Mouse (Mus musculus): ENCODE results near the gene Hbb-bh2.

Hbb-bh2 gene

DNA sequence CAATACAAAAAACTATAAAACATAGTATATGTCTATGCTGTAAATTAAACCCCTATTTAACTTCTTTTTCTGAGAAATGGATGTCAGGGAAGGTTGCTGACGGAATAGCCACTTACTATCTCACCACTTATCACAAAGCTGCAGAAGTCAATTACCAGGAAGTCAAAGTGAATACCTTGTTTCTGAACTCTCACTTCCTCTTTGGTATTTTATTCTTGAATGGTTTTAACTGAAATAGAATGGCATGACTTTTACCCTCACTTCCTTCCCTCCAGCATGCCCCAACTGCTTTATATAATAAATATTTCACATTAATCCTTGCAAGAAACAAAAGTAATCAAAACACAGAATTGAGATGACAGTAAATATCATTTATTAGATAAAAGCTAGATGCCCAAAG, 28.1 kb downstream of the Hbb-bh2 start:
- in situ Hi-C loops (cut with MboI, MseI): no loop called here

DNA sequence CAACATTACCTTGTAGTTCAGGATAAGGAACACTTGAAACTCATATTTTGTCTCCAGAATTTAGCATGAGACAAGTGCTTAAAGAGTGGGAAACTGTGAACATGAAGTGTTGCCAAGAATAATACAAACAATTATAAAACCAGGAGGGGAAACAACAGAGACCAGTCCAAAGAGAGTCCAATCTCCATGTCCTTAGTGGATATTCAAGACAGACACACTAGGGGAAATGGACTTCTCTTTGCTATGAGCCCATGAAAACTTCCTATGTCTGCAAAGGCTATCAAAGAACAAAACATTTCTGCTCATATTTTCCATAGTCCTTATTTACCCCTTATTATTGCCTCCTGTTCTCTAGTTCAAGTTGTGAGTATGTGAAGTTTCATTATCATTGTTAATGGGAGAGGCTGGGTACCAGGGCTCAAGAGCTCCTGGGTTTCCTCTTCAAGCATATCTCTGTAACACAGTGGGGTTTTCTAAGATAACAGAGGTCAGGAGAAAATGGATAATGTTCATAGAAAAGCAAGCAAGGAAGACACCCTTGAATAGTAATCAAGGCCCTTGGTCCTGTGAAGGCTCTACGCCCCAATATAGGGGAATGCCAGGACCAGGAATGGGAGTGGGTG, 29.0 kb downstream of the Hbb-bh2 start:
- in situ Hi-C loops (cut with MboI, MseI): no loop called here

GRCm38 (mm10) chr7:103810746-103811145, 29.6 kb downstream of the Hbb-bh2 start:
- in situ Hi-C loops (cut with MboI, MseI): no loop called here

GRCm38 (mm10) chr7:103810296-103810695, 30.0 kb downstream of the Hbb-bh2 start:
- in situ Hi-C loops (cut with MboI, MseI): no loop called here

GRCm38 (mm10) chr7:103809801-103810155, 30.5 kb downstream of the Hbb-bh2 start:
- in situ Hi-C loops (cut with MboI, MseI): loop anchor here (10.0 kb wide), 1 partner anchor 1115 kb away; the partner anchor contains the start of gene Olfr557

DNA sequence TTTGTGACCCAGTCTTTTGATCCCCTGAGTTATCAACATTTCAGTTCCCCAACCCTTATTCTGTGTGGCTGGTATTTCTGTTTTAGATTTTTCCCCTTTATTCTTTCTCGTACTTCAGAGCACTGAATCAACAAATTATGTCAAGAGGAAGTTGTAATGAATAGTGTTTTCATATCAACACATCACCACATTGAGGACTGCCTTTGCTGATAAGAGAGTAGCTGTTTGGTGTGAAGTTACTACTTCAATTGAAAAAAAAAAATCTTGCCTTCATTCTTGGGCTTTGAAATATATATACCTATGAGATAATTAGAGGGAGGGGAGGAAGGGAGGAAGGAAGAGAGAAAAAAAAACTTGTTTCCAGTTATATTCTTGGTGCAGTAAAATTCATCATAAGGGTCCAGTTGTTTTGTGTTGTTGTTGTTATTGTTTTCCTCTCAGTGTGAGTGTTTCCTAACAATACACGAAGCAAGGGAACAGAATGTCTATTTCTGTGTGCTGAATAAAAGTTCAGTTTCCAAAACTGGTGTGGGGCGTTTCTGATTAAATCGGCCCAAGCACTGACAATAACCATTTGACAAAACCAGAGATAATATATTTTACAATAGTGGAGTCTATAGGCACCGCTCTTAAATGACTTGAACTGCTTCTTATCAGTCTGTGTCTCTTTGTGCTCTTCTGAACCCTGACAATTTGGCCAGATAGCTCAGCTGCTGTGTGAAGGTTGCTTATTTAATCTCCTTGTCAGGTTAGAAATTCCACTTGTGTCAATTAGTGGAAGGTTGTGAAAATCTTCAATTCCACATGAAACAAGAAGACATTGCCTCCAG, 31.1 kb downstream of the Hbb-bh2 start:
- in situ Hi-C loops (cut with MboI, MseI): loop anchor here (10.0 kb wide), 1 partner anchor 1114 kb away; the partner anchor contains the start of gene Olfr557

GRCm38 (mm10) chr7:103808120-103808519, 32.2 kb downstream of the Hbb-bh2 start:
- in situ Hi-C loops (cut with MboI, MseI): loop anchor here (10.0 kb wide), 1 partner anchor 1113 kb away; the partner anchor contains the start of gene Olfr557

GRCm38 (mm10) chr7:103806856-103807255, 33.5 kb downstream of the Hbb-bh2 start:
- in situ Hi-C loops (cut with MboI, MseI): loop anchor here (10.0 kb wide), 1 partner anchor 1112 kb away; the partner anchor contains the start of gene Olfr557

GRCm38 (mm10) chr7:103792669-103793388, 47.5 kb downstream of the Hbb-bh2 start:
- in situ Hi-C loops (cut with MboI, MseI): no loop called here

GRCm38 (mm10) chr7:103791721-103792120, 48.6 kb downstream of the Hbb-bh2 start, which contains the start of gene Olfr67:
TSS of gene Olfr67 (minus strand) at chr7:103791821.
- in situ Hi-C loops (cut with MboI, MseI): no loop called here

Measured in T-helper 2 cell (primary cell).